Mouse (Mus musculus) left cerebral cortex, adult 18-20 months (tissue): ENCODE measurements around the gene Mocs2. TPM values are rescaled to one million over a fixed set of nuclear protein-coding genes. Genes with fewer than 3 reads are reported as not detected.

Experiments
- DNase-seq, 2 experiments: peaks; one replicate each; pipeline ENCODE4 v3.0.0; 2021 to 2022; ENCODE audit warnings: low spot score in 2 of 2, mixed read lengths in 1 of 2
- long read RNA-seq, 2 experiments: library from polyadenylated mRNA; stranded (forward); transcript quantifications; one replicate each; pipeline ENCODE4 v2.0.0; 2021
- total RNA-seq, 2 experiments: library from RNA; stranded (reverse); gene quantifications; 2 replicates each; pipeline ENCODE4 v1.2.3; 2021

The Mocs2 gene
- 10 to 100 TPM; 69.4 to 72.0 TPM for total RNA-seq
- long read RNA-seq, experiment 1, transcript Mocs2-208 (6 exons, 1,855 nt), result minor isoform, 6 of 78 reads
- long read RNA-seq, experiment 1, transcript Mocs2-207 (7 exons, 1,193 nt), result major isoform, 41 of 78 reads
- long read RNA-seq, experiment 1, partial matches to known transcripts, result 4 of 78 reads
- long read RNA-seq, experiment 1, other reads (novel, unspliced or antisense), result 26 of 78 reads
- long read RNA-seq, experiment 2, transcript Mocs2-207 (7 exons, 1,193 nt), result major isoform, 37 of 54 reads
- long read RNA-seq, experiment 2, partial matches to known transcripts, result 2 of 54 reads
- long read RNA-seq, experiment 2, other reads (novel, unspliced or antisense), result 9 of 54 reads

- peak; percentile 92 to 94 for DNase-seq
Observed at GRCm38 (mm10) chr13:114817751-114818360, at the start of gene Mocs2. Gene Mocs2, plus strand, starts transcription at chr13:114818236.

GRCm38 (mm10) chr13:114791511-114791910 is 26.5 kb upstream of the Mocs2 start:
- peak in 1 of 2 experiments; percentile 41 for DNase-seq

GRCm38 (mm10) chr13:114793250-114794030 is 24.6 kb upstream of the Mocs2 start:
- peak; percentile 67 to 82 for DNase-seq

GRCm38 (mm10) chr13:114801857-114802256 is 16.2 kb upstream of the Mocs2 start:
- no peak for DNase-seq

- no peak for DNase-seq
Observed at GRCm38 (mm10) chr13:114802971-114803370, 15.1 kb upstream of the Mocs2 start.

GRCm38 (mm10) chr13:114809624-114810210 is 8.3 kb upstream of the Mocs2 start:
- no peak for DNase-seq

- no peak for DNase-seq
Observed at GRCm38 (mm10) chr13:114818513-114818912, 477 bp downstream of the Mocs2 start.

GRCm38 (mm10) chr13:114822871-114823270 is 4.8 kb downstream of the Mocs2 start:
- no peak for DNase-seq

- DNase-seq, result no peak
Observed at GRCm38 (mm10) chr13:114825377-114825855, 7.4 kb downstream of the Mocs2 start.

- no peak for DNase-seq
Observed at GRCm38 (mm10) chr13:114831367-114831833, 13.4 kb downstream of the Mocs2 start.

GRCm38 (mm10) chr13:114832761-114833160 is 14.7 kb downstream of the Mocs2 start:
- DNase-seq, result no peak

GRCm38 (mm10) chr13:114833351-114833750 is 15.3 kb downstream of the Mocs2 start:
- no peak for DNase-seq

- no peak for DNase-seq
Observed at GRCm38 (mm10) chr13:114834580-114834979, 16.5 kb downstream of the Mocs2 start.

- DNase-seq, result no peak
Observed at GRCm38 (mm10) chr13:114837061-114837460, 19.0 kb downstream of the Mocs2 start.

- peak; percentile 43 to 57 for DNase-seq
Observed at GRCm38 (mm10) chr13:114838535-114838990, 20.5 kb downstream of the Mocs2 start.

GRCm38 (mm10) chr13:114839098-114839497 is 21.1 kb downstream of the Mocs2 start:
- no peak for DNase-seq

GRCm38 (mm10) chr13:114840545-114840944 is 22.5 kb downstream of the Mocs2 start:
- DNase-seq, result no peak

- DNase-seq, result no peak
Observed at GRCm38 (mm10) chr13:114843318-114843717, 25.3 kb downstream of the Mocs2 start.

GRCm38 (mm10) chr13:114845804-114846203 is 27.8 kb downstream of the Mocs2 start:
- no peak for DNase-seq

- no peak for DNase-seq
Observed at GRCm38 (mm10) chr13:114848945-114849344, 30.9 kb downstream of the Mocs2 start.
